Mouse (Mus musculus): ENCODE measurements at regions not wholly inside any gene's neighbourhood (a gene's known extent, or its start where the extent isn't known, plus 50 kb on each side); places are given as distances from the start of the nearest gene placed in this dataset.

DNA sequence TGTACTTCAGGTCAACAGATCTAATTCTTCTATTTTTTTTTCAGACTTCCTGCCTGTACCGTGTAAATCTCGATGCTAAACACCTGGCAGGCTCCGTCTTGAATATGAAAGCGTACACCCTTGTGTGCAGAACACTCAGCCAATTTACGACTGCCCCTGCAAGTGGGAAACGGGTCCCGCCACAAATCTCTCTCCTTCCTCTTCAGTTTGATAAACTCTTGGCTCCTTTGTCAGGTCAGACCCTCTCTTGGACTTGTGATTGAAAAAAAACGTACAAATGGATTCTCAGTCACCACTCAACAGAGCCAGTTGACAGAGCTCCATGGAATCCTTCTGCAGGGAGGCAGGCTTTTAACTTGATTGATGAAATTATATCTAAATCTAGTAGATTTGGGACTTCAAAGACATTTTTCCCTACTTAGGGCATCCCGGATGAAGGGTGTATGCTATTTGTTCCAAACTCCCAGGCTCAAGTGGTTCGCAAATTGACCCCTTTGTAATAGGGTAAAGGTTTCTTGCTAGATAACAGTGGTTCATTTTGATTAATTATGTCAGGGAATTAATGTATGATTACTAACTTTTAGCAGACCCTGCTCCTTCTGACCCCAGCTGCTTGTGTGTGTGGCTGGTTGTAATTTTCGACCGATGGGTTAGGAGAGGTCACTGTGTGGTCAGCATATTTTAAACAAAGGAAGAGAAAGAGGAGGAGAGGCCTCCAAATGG, 429.7 kb upstream of the Nr2f2 start:
- no peak for TF ChIP-seq CTCF (IDR thresholded peaks at IDR 0.05; ENCODE audit: low read depth, low read length)
- TF ChIP-seq POLR2A (IDR thresholded peaks at IDR 0.05; ENCODE audit: insufficient read depth, low read length) = no peak

Measured in ES-Bruce4 (cell line).